ENCODE assay signal across 14 mouse cellular contexts in the genomic region with DNA sequence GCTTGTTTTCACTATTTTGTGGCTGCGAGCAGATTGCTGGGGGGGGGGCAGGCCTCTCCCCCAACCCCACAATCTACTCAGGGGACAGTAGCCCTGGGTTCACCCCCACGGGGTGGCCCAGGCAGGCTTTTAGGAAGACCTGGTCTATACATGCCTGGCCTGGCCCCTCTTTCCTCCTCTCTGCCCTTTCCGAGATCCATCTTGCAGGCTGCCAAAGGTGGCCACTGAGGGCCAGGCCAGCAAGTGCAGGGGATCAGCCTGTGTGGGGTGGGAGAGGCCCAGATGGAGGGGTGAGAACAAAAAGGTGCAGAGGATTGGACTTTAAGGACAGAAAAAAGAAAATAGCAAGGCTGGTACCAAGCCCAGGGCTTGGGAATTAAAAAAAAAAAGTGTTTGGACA.
"Had no signal": no experiment of that assay in that cellular context is flagged by ENCODE, and none has a peak within 500 bp of the region (broad histone marks: within the 10 kb centered on the region; RNA-seq: fewer than 3 reads in every experiment).

No protein-coding gene starts in this region.

- H3K9ac ChIP-seq: kidney, embryonic 15.5 days; limb, embryonic 12.5 days; limb, embryonic 15.5 days; liver, embryonic 14.5 days; liver, postnatal 0 days; lung, embryonic 14.5 days; midbrain, embryonic 13.5 days had no signal

- H3K36me3 ChIP-seq: kidney, embryonic 15.5 days; limb, embryonic 12.5 days; limb, embryonic 15.5 days; midbrain, embryonic 13.5 days had no signal

- H3K27ac ChIP-seq: kidney, embryonic 15.5 days; limb, embryonic 12.5 days; limb, embryonic 15.5 days; liver, embryonic 14.5 days; macrophage; midbrain, embryonic 13.5 days had no signal

- H3K9me3 ChIP-seq: kidney, embryonic 15.5 days; limb, embryonic 12.5 days; limb, embryonic 15.5 days; midbrain, embryonic 13.5 days had no signal

- ATAC-seq: liver, postnatal 0 days; lung, postnatal 0 days; midbrain, embryonic 13.5 days had no signal

- H3K4me3 ChIP-seq: kidney, embryonic 15.5 days; limb, embryonic 12.5 days; limb, embryonic 15.5 days; midbrain, embryonic 13.5 days had no signal

- DNase-seq: kidney, adult 8-10 months; kidney, postnatal 10 days; kidney, postnatal 36 days; liver, postnatal 0 days; lung, embryonic 14.5 days; thymus, postnatal 25 days had no signal

- H3K4me2 ChIP-seq: kidney, embryonic 15.5 days; limb, embryonic 12.5 days; limb, embryonic 15.5 days; liver, embryonic 11.5 days; lung, embryonic 14.5 days; midbrain, embryonic 13.5 days had no signal

- H3K27me3 ChIP-seq: kidney, embryonic 15.5 days; limb, embryonic 15.5 days had no signal
